Mouse (Mus musculus) cortical plate, adult 2 months (tissue): Measurements from ENCODE around the gene Rrbp1.

Experiments used
- CTCF ChIP-seq: fragments of 200-500 bp; IDR thresholded peaks from 2 replicates; pipeline ENCODE4 v1.5.1; 2011; ENCODE audit warnings: mild to moderate bottlenecking, control low read depth, low read length; ENCODE audit not compliant: insufficient read depth; ENCODE audit errors: extremely low read depth
- POLR2A ChIP-seq: fragments of 200-500 bp; IDR thresholded peaks from 2 replicates; pipeline ENCODE4 v1.6.1; 2011; ENCODE audit warnings: mild to moderate bottlenecking, low read length, control low read depth; ENCODE audit not compliant: insufficient read depth; ENCODE audit errors: extremely low read depth

DNA sequence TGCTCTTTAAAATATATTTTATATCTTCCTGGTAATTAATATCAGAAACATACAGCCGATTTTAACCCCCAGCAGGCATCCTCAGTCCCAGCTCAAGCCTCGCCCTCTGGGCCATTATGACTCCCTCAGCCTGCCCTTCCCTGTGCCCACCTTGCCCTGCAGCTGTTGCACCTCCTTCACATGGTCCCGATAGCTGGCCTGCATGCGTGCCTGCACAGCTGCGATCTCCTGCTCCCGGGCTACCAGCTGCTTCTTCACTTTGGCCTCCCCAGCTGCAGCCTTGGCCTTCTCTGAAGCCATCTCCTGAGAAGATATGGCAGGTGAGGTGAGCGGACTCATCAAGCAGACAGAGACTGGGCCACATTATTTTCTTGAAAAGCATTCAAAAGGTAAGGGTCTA is 41.8 kb downstream of the Rrbp1 start:
- no peak for TF ChIP-seq CTCF
- no peak for TF ChIP-seq POLR2A
